Mouse (Mus musculus): Measurements from ENCODE around the gene Nadsyn1. TPM values are rescaled to one million over a fixed set of nuclear protein-coding genes. Genes with fewer than 3 reads are reported as not detected.

Nadsyn1 gene
- total and polyA plus RNA-seq, 3 experiments = 7.4 to 10.0 TPM; not detected in 1

DNA sequence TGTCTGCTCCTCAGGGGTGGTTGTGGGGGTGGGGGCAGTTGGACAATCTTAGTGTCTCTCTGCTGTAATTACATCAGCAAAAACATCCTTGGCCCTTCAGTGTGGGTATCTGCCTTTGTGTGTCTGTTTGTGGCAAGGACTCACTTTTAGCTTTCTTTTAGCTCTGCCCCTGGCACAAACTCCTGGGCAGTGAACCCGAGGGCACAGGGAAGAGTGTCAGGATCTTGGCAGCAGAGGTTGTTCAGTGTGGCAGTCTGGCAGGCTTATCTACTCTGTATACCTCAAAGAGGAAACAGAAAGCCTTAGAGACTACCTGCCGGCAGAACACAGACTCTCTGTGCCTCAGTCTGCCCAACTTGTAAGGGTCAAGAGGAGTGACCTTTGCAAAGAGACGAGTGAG is 65.0 kb downstream of the Nadsyn1 start:
- Histone ChIP-seq H3K27ac (ENCODE audit: control insufficient read depth, low read depth, low read length) (no peak overlapping the region; the same call in 1 of the 2 replicates), H3K36me3 (ENCODE audit: control insufficient read depth in 1 of 2, insufficient read depth in 2 of 2, low read length in 2 of 2) (peaks cover 0 to 12% of the 10 kb centered on the region in 2 experiments; a peak in 2 of 4 replicates), H3K9me3 (replicated peaks; ENCODE audit: insufficient read depth, low read length) (no peaks in the 10 kb centered on the region), H3K4me1 (ENCODE audit: control insufficient read depth in 1 of 2, insufficient read depth in 2 of 2, low read length in 2 of 2) (peaks cover 2 to 24% of the 10 kb centered on the region in 2 experiments; a peak in 3 of 4 replicates), H3K9ac (ENCODE audit: control insufficient read depth, low read depth, low read length, poor library complexity, severe bottlenecking) (peak overlapping the region; percentile 53), H3K79me2 (ENCODE audit: control insufficient read depth, insufficient read depth, low read length, poor library complexity) (no peaks in the 10 kb centered on the region; the same call in 1 of the 2 replicates), H3K27me3 (ENCODE audit: control insufficient read depth in 1 of 2, insufficient read depth in 2 of 2, low read length in 2 of 2) (no peaks in the 10 kb centered on the region; a peak in 1 of 4 replicates), H3K4me3 (ENCODE audit: control insufficient read depth in 1 of 2, insufficient read depth in 1 of 2, low read depth in 2 of 2, low read length in 2 of 2) (peak overlapping the region; percentile 22 to 47; a peak in 3 of 4 replicates)
- TF ChIP-seq BHLHE40 (IDR thresholded peaks at IDR 0.05; ENCODE audit: borderline replicate concordance, low read depth, low read length) (no peak), MYC (IDR thresholded peaks at IDR 0.05; ENCODE audit: low read depth, low read length) (no peak), EP300 (IDR thresholded peaks at IDR 0.05; ENCODE audit: low read depth in 1 of 2, low read length in 2 of 2) (no peak), ZMIZ1 (IDR thresholded peaks at IDR 0.05; ENCODE audit: low read depth, low read length) (no peak), MAFK (IDR thresholded peaks at IDR 0.05; ENCODE audit: borderline replicate concordance, low read depth, low read length) (no peak), NELFE (IDR thresholded peaks at IDR 0.05; ENCODE audit: low read depth, low read length) (no peak), KAT2A (conservative IDR thresholded peaks at IDR 0.05; ENCODE audit: low read depth, low read length) (no peak), GATA1 (IDR thresholded peaks at IDR 0.05; ENCODE audit: low read depth, low read length) (peak; percentile 18; the same call in 1 of the 2 replicates)
- peak; percentile 37 for DNase-seq (ENCODE audit: low read depth, low spot score)

- no peaks in the 10 kb centered on the region; the same call in 1 of the 2 replicates for H3K79me2 ChIP-seq (ENCODE audit: control insufficient read depth, insufficient read depth, low read length, poor library complexity)
- peak; percentile 92 for DNase-seq (ENCODE audit: low read depth, low spot score)
- no peak for TF ChIP-seq ETS1 (IDR thresholded peaks at IDR 0.05; ENCODE audit: low read depth, low read length)
- peak; percentile 38; the same call in 1 of the 2 replicates for TF ChIP-seq NRF1 (IDR thresholded peaks at IDR 0.05; ENCODE audit: insufficient read depth, low read depth, low read length, poor library complexity, severe bottlenecking)
- peak; percentile 96 for TF ChIP-seq MYC (IDR thresholded peaks at IDR 0.05; ENCODE audit: low read depth, low read length)
- peak; percentile 60 for TF ChIP-seq TBP (IDR thresholded peaks at IDR 0.05; ENCODE audit: low read depth, low read length)
- TF ChIP-seq POLR2A (IDR thresholded peaks at IDR 0.05; ENCODE audit: control insufficient read depth in 1 of 2, insufficient read depth in 1 of 2, low read depth in 1 of 2, low read length in 2 of 2, poor library complexity in 1 of 2) = peak; percentile 63 to 92
- no peak for TF ChIP-seq POLR2AphosphoS5 (IDR thresholded peaks at IDR 0.05; ENCODE audit: borderline replicate concordance, low read depth, low read length)
- no peak for TF ChIP-seq GABPA (IDR thresholded peaks at IDR 0.05; ENCODE audit: low read depth, low read length)
- peak; percentile 42 for TF ChIP-seq ELF1 (IDR thresholded peaks at IDR 0.05; ENCODE audit: low read depth, low read length)
- no peak for TF ChIP-seq SMC3 (IDR thresholded peaks at IDR 0.05; ENCODE audit: low read depth, low read length)
- no peak for TF ChIP-seq TCF12 (IDR thresholded peaks at IDR 0.05; ENCODE audit: low read depth, low read length)
- peak; percentile 79; the same call in 1 of the 2 replicates for TF ChIP-seq SIN3A (IDR thresholded peaks at IDR 0.05; ENCODE audit: low read length)
- peak; percentile 83 for TF ChIP-seq NELFE (IDR thresholded peaks at IDR 0.05; ENCODE audit: low read depth, low read length)
- no peak for TF ChIP-seq TAL1 (IDR thresholded peaks at IDR 0.05; ENCODE audit: low read length)
- peak; percentile 96 for TF ChIP-seq MXI1 (IDR thresholded peaks at IDR 0.05; ENCODE audit: low read depth, low read length)
- no peak for TF ChIP-seq RAD21 (IDR thresholded peaks at IDR 0.05; ENCODE audit: low read depth, low read length)
- TF ChIP-seq ZKSCAN1 (IDR thresholded peaks at IDR 0.05; ENCODE audit: low read depth, low read length) = no peak
- TF ChIP-seq GATA1 (IDR thresholded peaks at IDR 0.05; ENCODE audit: low read depth, low read length) = no peak
- no peak for TF ChIP-seq ZC3H11A (IDR thresholded peaks at IDR 0.05; ENCODE audit: low read depth, low read length)
- TF ChIP-seq USF2 (IDR thresholded peaks at IDR 0.05; ENCODE audit: borderline replicate concordance in 1 of 2, insufficient read depth in 1 of 2, low read depth in 1 of 2, low read length in 2 of 2) = no peak
- peak; percentile 97 for TF ChIP-seq MAX (IDR thresholded peaks at IDR 0.05; ENCODE audit: low read length)
- no peak for TF ChIP-seq CHD1 (IDR thresholded peaks at IDR 0.05; ENCODE audit: low read depth, low read length)
- TF ChIP-seq RCOR1 (IDR thresholded peaks at IDR 0.05; ENCODE audit: low read depth, low read length) = no peak
- peak; percentile 44; the same call in 1 of the 2 replicates for TF ChIP-seq USF1 (IDR thresholded peaks at IDR 0.05; ENCODE audit: low read depth, low read length)
- no peak for TF ChIP-seq E2F4 (IDR thresholded peaks at IDR 0.05; ENCODE audit: borderline replicate concordance, low read depth, low read length)
- 0 out of 2 replicates have a peak, but pooled peaks have one; percentile 19 for TF ChIP-seq MAZ (IDR thresholded peaks at IDR 0.05; ENCODE audit: low read depth, low read length)
- peaks cover 2 to 24% of the 10 kb centered on the region in 2 experiments; a peak in 3 of 4 replicates for H3K4me1 ChIP-seq (ENCODE audit: control insufficient read depth in 1 of 2, insufficient read depth in 2 of 2, low read length in 2 of 2)
- H3K27ac ChIP-seq (ENCODE audit: control insufficient read depth, low read depth, low read length) = peak overlapping the region; percentile 5; the same call in 1 of the 2 replicates
- no peaks in the 10 kb centered on the region for H3K9me3 ChIP-seq (replicated peaks; ENCODE audit: insufficient read depth, low read length)
- H3K9ac ChIP-seq (ENCODE audit: control insufficient read depth, low read depth, low read length, poor library complexity, severe bottlenecking) = peak overlapping the region; percentile 69
- no peaks in the 10 kb centered on the region; a peak in 1 of 4 replicates for H3K27me3 ChIP-seq (ENCODE audit: control insufficient read depth in 1 of 2, insufficient read depth in 2 of 2, low read length in 2 of 2)
- H3K36me3 ChIP-seq (ENCODE audit: control insufficient read depth in 1 of 2, insufficient read depth in 2 of 2, low read length in 2 of 2) = peaks cover 0 to 12% of the 10 kb centered on the region in 2 experiments; a peak in 2 of 4 replicates
- H3K4me3 ChIP-seq (ENCODE audit: control insufficient read depth in 1 of 2, insufficient read depth in 1 of 2, low read depth in 2 of 2, low read length in 2 of 2) = peak overlapping the region; percentile 39 to 47
Measured at GRCm38 (mm10) chr7:143757027-143757390, 65.6 kb downstream of the Nadsyn1 start.

All from MEL (cell line).